Mouse (Mus musculus): Measurements from ENCODE around the gene Pfn1.

- TF ChIP-seq GATA1 (IDR thresholded peaks at IDR 0.05; ENCODE audit: borderline replicate concordance, low read length) (no peak), FLI1 (IDR thresholded peaks at IDR 0.05; ENCODE audit: low read length) (no peak)
Measured at GRCm38 (mm10) chr11:70644564-70645103, 9.8 kb downstream of the Pfn1 start.

All from megakaryocyte, embryonic 14.5 days (primary cell).